Mouse (Mus musculus): ENCODE measurements around the gene Thtpa.

Thtpa gene

DNA sequence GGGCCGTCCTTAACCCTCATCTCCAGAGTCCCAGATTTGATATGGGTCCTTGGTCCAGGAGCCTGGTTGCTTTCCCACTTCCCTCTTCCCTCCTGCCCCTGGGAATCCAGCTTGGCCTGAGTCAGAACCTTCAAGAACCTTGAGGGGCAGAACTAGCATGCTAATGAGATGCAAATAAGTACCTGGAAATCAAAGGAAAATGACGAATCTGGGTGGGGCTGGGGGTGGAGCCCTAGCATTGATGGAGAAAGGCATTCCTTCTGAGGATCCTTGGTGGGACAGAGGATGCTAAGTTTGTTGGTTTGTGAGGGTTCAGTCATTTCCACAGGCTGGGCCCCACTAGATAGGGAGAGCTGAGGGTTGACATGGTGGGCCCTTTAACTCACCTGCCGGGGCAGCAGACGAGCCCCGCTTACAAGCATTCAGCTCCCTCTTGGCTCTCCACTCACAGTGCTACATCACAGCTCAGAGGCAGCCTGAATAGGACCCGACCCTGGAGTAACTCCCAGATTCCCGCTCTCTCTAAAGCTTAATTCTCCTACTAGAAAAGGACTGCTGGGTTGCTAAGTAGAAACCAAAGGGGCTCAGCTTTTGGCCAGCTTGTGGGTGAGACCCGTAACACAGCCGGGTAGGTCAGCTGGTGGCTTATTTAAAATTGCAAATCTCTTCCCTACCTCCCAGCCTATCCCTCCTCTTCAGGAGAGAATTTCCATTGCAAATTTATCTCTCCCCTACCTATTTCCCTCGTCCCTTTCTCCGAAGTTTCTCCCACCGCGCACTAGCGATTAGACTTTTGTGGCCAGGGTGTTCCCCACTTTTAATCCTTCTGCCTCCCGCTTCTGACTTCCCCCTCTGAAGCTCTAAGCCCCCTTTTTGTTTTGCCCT is 16.9 kb upstream of the Thtpa start:
- DNase-seq (ENCODE audit: extremely low read depth, low read depth), result no peak

- no peak for DNase-seq (ENCODE audit: extremely low read depth, low read depth)
Measured at GRCm38 (mm10) chr14:55078366-55078989, 16.1 kb upstream of the Thtpa start.

DNA sequence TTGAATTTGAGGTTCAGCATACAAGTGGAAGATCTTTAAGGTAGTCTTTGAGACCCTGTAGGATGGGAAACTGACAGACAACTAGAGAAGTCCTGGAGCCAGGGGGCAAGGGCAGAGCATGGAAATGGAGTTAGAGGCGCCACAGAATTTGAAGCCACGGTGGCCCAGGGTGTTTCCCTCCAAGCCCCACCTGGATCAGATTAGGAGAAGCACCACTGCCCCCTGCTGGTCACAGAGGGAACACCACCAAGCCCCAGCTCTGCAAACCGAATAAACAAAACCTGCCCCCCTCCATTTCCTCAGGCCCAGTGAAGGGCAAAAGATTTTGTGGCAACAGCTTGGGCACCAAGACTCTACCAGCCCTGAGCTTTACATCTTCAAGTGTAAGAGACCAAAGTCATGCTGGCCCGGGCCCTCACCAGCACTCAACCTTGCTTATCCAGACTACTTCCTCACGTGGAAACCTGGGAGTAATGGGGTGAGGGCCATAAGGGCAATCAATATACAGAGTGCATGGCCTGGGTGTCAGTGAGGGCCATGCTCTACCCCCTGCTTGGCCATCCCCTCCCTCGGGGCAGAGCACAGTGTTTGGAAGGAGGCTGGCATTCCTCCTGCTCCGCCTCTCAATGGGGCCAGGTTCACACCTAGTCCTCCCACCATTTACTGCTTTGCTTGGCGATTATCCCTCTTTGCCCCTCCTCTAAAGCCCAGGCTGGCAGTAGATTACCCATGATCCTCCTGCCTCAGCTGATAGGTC is 15.2 kb upstream of the Thtpa start:
- peak; percentile 23 for DNase-seq (ENCODE audit: extremely low read depth, low read depth)

DNA sequence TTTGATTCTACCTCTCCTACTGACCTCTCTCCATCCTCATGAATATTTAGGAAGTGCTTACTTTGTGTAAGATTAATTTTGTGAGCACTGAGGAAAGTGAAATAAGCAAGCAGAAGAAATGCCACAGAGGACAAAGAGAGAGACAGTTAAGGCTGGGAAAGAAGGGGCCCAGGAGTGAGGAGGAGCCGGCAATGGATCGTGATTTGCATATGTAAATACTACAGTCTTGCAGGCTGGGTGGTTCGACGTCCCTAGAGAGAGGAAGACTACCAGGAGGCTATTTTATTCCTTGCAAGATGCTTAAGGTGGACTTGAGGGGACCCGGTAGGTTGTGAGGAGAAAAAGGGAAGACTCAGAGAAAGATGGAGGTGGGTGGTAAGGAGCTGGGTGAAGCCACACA is 13.5 kb upstream of the Thtpa start:
- no peak for DNase-seq (ENCODE audit: extremely low read depth, low read depth)

DNA sequence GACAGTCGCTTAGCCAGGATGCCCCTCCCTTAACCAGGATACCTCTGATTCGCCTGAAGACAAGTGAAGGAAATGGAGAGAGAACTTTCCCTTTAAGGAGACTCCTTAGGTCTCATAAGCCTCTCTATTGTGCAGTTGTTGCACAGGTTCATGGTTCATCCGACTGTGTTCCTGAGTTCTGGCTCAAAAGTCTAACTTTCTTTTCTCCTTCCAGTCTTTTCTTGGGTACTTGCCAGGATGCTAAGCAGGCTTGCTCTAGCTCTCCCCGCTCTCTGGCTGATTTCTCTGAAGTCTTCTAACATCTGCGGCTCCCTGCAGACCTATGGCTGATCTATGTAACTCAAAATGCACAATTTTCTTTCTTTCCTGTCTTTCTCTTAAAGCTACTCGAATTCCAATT is 11.1 kb upstream of the Thtpa start:
- no peak for DNase-seq (ENCODE audit: extremely low read depth, low read depth)

GRCm38 (mm10) chr14:55085324-55086008 is 9.1 kb upstream of the Thtpa start:
- no peak for DNase-seq (ENCODE audit: extremely low read depth, low read depth)

DNA sequence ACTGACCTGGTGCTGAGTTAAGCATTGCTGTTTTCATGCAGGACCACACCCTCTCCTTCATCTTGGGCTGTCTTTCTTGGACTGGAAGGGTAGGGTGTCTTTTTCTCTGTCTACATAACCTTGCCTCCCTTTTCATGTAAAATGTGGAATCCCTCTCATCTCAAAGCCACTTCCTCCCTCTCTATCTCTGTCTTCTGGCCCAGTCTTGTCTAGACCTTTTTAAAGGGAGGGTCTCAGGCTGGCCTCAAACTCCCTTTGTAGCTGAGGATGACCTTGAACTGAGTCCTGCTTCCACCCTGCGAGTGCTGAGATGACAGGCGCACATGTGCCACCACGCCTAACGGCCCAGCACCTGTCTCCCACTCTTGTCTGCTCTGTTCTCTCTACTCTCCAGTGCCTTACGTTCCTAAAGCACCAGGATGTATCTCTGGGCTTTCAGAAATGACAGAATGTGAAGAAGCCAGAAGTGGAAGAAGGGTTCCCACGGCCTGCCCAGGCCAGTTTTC is 8.5 kb upstream of the Thtpa start:
- no peak for DNase-seq (ENCODE audit: extremely low read depth, low read depth)

DNA sequence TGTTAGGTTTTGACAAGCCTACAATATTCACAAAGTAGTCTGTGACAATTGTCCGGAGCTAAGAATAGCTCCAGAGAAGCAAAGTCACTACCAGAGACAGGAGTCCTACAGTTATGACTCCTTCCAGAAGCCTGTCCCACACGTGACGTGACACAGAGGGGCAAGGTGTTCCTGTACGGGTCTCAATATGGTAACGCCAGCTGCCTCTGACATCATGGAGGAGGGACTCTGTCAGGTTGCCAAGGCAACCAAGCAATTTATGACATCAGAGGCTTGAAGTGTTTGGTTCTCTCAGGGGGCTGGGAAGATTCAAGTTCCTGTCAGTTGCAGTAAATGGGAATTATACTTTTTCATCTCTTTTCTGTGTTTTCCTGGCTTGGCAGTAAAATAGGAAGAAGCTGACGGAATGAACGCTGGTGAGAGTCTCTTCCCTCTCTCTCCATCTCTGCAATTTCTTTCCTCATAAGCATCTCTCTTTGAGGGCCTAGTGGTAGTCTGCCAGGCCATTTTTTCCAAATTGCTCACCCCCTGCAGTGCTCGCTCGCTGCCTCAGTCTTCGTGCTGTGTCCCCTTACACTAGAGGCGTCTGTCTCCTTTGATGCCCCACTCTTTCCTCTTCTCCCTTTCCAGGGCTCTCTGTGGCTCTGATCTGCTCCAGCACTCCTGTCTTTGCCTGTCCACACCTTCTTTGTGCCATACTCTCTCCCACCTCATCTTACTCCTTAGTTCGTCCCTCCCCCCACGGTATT is 5.2 kb upstream of the Thtpa start:
- DNase-seq (ENCODE audit: extremely low read depth, low read depth), result no peak

DNA sequence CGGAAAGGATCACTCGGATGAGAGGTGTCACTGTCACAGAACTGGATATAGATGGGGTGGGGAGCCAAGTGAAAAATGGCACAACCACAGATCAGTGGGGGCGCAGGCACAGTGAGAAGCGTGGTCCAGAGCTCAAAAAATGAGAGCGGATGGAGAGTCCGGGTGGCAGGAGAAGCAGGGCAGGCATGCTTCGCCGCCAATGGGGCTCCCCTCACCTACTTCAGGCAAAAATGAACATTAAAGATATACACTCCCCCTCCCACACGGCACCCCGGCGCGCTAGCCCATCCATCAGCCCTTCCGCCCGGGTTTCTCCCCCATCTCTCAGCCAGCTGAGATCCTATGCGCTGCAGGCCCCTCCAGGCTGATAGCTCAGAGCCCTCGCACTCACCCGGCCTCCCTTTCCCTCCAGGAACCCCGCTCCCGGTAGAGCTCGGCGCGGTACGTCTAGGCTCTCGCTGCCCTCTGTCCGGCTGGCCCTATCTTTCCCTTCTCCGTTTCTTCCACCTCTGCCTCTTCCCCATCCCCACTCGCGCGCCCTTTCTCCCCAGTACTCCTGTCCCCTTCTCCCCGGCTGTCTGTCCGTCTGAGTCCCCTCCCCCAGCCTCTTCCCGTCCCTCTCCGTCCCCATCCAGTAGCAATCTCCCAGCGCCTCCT is 3.2 kb upstream of the Thtpa start:
- DNase-seq (ENCODE audit: extremely low read depth, low read depth), result no peak

- peak; percentile 85 for DNase-seq (ENCODE audit: extremely low read depth, low read depth)
Measured at GRCm38 (mm10) chr14:55092011-55092577, 2.5 kb upstream of the Thtpa start, which contains the start of gene Zfhx2. Gene Zfhx2 (minus strand): TSS chr14:55092324.

- peak; percentile 39 for DNase-seq (ENCODE audit: extremely low read depth, low read depth)
Measured at GRCm38 (mm10) chr14:55093927-55094326, 657 bp upstream of the Thtpa start.

DNA sequence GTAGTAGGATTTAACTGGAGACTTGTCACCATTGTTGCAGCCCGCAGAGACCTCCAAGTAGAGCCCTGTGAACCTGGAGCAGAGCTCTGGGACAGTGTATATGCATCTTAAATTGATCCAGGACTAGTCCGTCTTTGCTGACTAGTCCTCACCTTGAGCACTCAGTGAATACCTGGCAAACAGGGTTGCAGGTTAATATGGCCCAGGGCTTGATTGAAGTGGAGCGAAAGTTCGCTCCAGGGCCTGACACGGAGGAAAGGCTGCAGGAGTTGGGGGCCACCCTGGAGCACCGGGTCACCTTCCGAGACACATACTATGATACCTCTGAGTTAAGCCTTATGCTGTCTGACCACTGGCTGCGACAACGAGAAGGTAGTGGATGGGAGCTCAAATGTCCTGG is 679 bp downstream of the Thtpa start:
- DNase-seq (ENCODE audit: extremely low read depth, low read depth), result no peak

GRCm38 (mm10) chr14:55095671-55096070 is 1.1 kb downstream of the Thtpa start:
- DNase-seq (ENCODE audit: extremely low read depth, low read depth), result peak; percentile 8

- no peak for DNase-seq (ENCODE audit: extremely low read depth, low read depth)
Measured at GRCm38 (mm10) chr14:55096573-55097087, 2.0 kb downstream of the Thtpa start.

- no peak for DNase-seq (ENCODE audit: extremely low read depth, low read depth)
Measured at GRCm38 (mm10) chr14:55097646-55098045, 3.1 kb downstream of the Thtpa start.

DNA sequence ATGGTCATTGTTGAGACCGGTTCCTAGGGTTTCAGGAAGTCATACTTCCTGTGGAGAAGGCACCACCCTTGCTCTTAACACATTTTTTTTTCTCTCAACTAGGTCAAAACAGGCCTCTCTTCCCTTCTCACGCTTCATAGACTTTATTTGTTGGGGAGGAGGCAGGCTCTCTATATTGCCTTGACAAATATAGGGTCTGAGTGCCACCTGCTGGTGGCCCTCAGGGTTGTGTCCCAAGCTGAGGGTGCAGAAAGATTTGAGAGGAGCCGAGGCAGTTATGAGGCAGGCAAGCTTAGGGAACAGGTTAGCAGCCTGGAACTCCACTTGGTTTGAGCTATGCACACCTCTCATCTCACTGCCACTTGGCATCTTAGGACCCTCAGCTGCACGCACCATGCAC is 3.5 kb downstream of the Thtpa start:
- peak; percentile 49 for DNase-seq (ENCODE audit: extremely low read depth, low read depth)

- peak; percentile 23 for DNase-seq (ENCODE audit: extremely low read depth, low read depth)
Measured at GRCm38 (mm10) chr14:55101592-55101991, 7.0 kb downstream of the Thtpa start.

- DNase-seq (ENCODE audit: extremely low read depth, low read depth), result no peak
Measured at GRCm38 (mm10) chr14:55102253-55102785, 7.7 kb downstream of the Thtpa start.

GRCm38 (mm10) chr14:55104365-55104764 is 9.8 kb downstream of the Thtpa start:
- no peak for DNase-seq (ENCODE audit: extremely low read depth, low read depth)
